Mouse (Mus musculus) bone marrow macrophage, adult 2 months (primary cell): ENCODE measurements at regions not wholly inside any gene's neighbourhood (a gene's known extent, or its start where the extent isn't known, plus 50 kb on each side); places are given as distances from the start of the nearest gene placed in this dataset.

Source experiments
- H3K27ac ChIP-seq: 2 replicates; pipeline ENCODE4 v1.5.1; 2012; ENCODE audit warnings: low read depth, low read length; ENCODE audit not compliant: insufficient read depth
- H3K4me1 ChIP-seq: 2 replicates; pipeline ENCODE4 v1.6.1; 2012; ENCODE audit warnings: low read length; ENCODE audit not compliant: control insufficient read depth, insufficient read depth
- H3K4me3 ChIP-seq: 2 replicates; pipeline ENCODE4 v1.5.1; 2012; ENCODE audit warnings: mild to moderate bottlenecking, low read length, moderate library complexity; ENCODE audit not compliant: insufficient read depth
- CTCF ChIP-seq: IDR thresholded peaks from 2 replicates; pipeline ENCODE4 v1.5.1; 2012; ENCODE audit warnings: low read depth, mild to moderate bottlenecking, low read length, moderate library complexity
- POLR2A ChIP-seq: IDR thresholded peaks from 2 replicates; pipeline ENCODE4 v1.6.1; 2012; ENCODE audit warnings: mild to moderate bottlenecking, low read depth, low read length, borderline replicate concordance

DNA sequence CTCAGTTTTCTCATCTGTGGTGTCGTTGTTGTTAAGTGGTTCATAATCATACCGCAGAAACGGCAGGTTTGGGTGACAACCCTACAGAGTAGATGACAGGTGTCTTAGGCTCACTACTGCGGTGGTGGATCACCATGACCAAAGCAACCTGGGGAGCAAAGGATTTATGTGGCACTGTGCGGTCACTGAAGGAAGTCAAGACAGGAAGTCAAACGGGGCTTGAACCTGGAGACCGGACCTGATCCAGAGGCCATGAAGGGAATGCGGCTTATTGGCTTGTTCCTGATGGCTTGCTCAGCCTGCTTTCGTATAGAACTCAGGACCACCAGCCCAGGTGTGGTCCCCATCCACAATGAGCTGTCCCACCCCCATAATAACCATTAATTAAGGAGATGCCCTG lies 124.4 kb upstream of the Med13l start:
- H3K4me1 ChIP-seq, result no peaks in the 10 kb centered on the region
- TF ChIP-seq CTCF (no peak), POLR2A (no peak)

DNA sequence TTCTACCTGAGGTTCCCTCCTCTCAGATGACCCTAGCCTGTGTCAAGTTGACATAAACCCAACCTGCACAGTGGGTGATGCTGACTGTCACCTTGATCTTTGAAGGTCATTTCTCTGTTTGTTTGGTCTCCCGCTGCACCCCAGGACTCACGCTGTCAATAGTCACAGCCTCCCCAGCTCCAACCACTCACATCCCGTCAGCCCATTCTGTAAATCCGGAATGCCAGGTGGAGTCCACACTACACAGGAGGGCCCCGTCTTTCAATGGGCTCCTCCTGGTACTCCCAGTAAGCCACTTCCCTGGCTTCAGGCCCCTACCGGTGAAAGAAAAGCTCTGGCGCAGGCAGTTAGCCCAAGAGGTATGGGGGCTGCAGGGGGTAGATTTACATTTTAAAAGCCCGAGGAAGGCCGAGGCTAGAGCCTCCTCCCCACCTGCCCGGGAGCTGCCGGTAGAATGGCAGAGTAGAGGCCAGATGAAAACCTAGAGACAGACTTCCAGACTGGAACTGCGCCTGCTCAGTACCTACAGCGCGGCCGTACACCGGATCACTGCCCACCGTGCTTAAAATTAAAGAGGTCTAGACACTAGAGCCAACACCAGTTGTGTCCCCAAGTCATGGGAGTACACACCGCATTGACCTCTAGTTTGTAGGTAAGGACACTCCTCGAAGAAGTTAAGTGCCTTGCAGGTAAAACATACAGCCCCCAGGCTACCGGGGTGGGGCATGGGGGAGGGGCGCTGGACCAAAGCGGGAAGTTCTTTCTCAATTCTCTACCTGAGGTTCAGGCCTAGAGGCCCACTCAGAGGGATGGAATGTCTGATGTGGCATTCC lies 123.8 kb upstream of the Med13l start:
- TF ChIP-seq POLR2A, result no peak
- no peak for TF ChIP-seq CTCF
- no peak overlapping the region for H3K4me3 ChIP-seq
- no peaks in the 10 kb centered on the region for H3K4me1 ChIP-seq
- no peak overlapping the region for H3K27ac ChIP-seq

More for the DNA sequence above, 124.4 kb upstream of the Med13l start:
- Histone ChIP-seq H3K27ac (no peak overlapping the region), H3K4me3 (no peak overlapping the region)

DNA sequence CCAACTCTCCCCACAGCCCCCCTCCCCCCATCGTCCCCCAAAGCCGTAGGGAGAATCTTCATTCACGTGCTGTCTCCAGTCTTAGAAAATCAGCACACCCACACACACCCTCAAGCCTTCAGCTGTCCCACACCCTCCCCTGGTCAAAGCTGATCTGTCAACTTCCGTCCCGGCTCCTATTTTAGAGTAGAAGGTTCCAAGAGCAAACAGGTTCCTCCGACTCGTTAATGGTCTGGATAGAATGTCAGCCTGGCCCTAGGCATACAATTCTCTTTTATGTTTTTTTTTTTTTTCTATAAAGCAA lies 123.2 kb upstream of the Med13l start:
- H3K4me1 ChIP-seq, result no peaks in the 10 kb centered on the region
- no peak overlapping the region for H3K27ac ChIP-seq
- TF ChIP-seq CTCF (no peak), POLR2A (no peak)
- H3K4me3 ChIP-seq, result no peak overlapping the region

DNA sequence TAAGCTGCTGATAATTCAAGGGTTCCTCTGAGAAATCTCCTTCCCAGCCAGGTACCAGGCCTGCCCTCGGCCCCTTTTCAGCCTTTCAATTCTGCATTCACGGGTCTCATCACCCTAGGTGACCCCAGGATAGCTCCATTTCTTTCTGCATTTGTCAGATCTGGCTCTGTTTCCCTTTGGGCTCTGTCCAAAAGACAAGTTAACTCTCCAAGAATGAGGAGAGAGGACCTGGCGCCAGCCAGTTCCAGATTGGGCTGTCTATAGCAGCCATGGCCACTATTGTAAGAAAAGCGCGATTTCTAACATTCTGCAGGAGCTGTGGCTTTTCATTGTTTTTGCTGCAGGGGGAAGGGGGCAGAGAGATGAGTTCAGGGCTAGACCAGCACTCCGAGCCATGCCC lies 122.5 kb upstream of the Med13l start:
- TF ChIP-seq POLR2A (no peak), CTCF (no peak)
- H3K27ac ChIP-seq, result no peak overlapping the region

DNA sequence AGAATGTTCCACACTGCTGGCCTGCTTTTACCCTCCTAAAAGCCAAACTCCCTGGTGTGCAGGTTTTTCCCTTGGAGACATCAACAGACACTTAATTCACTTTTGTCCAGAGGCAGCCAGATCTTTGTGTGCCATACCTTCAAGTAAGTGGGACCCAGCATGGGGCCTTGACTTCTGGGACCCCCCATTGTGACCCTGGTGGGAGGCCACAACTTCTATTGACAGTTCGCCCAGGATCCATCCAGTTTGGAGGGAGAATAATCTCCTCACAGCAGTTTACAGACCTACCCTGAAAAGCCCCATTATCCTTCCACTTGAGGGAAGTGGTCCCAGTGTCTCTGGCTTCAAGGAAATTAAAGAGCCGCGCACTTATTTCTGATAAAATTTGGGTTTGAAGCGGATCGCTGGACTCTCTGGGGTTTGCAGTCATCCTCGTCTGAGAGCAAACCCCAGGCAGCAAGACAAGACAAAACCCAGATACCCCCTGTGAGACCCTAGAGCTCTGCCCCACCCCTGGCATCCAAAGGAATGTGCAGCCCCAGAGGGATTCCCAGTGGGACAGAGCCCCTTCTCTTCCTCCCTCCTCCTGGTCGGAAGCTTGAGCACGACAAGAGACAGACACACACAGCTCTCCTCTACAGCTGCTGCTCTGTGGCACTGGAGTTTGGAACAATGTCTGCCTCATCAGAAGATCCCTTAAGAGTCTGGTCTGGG lies 115.8 kb upstream of the Med13l start:
- no peak for TF ChIP-seq POLR2A
- TF ChIP-seq CTCF, result no peak
- peaks cover 11% of the 10 kb centered on the region for H3K4me1 ChIP-seq
- H3K4me3 ChIP-seq, result no peak overlapping the region
- no peak overlapping the region for H3K27ac ChIP-seq

More for the DNA sequence above, 122.5 kb upstream of the Med13l start:
- H3K4me3 ChIP-seq, result no peak overlapping the region
- no peaks in the 10 kb centered on the region for H3K4me1 ChIP-seq

DNA sequence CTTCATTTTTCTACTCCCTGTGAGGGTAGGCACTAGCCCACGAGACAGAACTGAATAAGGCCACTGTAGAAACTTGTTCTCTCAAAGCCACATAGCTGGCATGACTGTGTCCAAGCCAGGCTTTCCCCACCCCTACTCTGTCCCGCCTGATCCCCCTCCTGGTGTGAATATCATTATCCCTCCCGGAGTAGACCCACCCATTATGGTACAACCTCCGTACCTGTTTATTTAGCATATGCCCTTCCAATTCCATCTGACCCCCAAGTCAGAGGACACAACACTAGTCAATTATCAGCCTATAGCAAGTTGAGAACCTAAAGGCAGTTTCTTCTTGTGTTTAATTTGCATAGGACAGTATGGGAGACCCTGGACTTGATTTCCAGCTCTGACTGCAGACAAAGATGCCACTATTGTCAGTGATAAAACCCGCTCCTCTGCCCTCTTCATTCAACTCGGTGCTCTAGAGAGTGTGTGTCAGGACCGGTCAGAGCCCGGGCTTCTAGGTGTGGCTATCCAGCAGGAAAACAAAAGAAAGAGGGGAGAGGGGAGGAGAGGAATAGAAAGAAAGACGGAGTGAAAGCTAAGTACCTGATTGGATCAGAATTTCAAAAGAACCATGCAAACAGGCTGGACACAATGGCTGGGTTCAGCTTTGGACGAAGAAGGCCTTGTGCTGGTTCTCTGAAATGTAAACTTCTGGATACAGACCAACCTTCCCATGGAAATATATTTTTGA lies 115.1 kb upstream of the Med13l start:
- TF ChIP-seq POLR2A (no peak), CTCF (no peak)
- Histone ChIP-seq H3K4me1 (peaks cover 11% of the 10 kb centered on the region), H3K27ac (no peak overlapping the region), H3K4me3 (no peak overlapping the region)

DNA sequence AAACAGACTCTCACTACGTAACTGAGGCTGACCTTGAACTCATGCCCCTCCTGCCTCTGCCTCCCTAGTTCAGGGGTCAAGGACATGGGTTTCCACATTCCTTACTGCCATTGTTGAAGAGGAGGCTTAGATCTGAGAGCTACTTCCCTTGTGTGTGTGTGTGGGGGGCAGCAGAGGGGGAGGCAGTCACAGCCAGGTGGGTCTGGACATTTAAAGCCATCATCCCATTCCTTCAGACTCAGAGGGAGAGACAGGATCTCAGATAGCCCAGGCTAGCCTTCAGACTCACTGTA lies 114.5 kb upstream of the Med13l start:
- H3K27ac ChIP-seq, result no peak overlapping the region
- H3K4me3 ChIP-seq, result no peak overlapping the region
- H3K4me1 ChIP-seq, result peaks cover 11% of the 10 kb centered on the region
- TF ChIP-seq CTCF (no peak), POLR2A (no peak)

DNA sequence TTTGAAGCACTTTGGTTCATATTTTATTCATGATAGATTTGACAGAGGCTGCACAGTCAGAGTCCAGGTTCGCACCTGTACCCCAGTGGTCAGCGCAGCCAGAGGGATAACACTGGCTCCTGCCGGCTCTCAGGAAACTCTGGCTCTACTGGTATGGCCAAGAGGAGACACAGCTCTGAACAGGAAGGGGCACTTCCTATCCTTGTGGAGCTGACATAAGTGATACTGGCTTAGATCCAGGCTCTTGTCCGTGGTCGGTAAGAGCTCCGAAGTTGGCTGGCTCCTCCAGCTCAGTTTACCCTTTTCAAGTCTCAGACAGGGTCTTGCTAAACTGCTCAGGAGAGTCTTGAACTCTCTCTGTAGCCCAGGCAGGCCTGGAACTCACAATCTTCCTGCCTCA lies 113.6 kb upstream of the Med13l start:
- TF ChIP-seq CTCF (no peak), POLR2A (no peak)
- H3K4me1 ChIP-seq, result peaks cover 11% of the 10 kb centered on the region
- H3K4me3 ChIP-seq, result no peak overlapping the region
- H3K27ac ChIP-seq, result no peak overlapping the region

DNA sequence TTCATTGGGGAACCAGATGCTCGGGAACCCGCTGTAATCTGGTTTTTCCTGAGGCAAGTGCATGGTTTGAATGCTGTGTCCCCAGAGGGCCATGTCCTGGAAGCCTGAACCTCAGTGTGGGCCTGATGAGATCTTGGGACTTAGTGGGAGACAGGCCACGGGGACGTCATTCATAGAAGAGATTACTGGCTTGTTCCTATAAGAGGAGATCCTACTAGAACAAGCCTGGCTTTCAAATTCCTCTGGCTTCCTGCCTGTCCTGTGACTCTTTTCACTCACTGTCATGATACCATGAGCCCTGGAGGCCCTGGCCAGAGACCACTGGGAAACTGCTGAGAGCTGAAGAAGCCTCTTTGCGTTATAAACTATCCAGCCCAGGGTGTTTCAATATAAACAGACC lies 113.1 kb upstream of the Med13l start:
- TF ChIP-seq POLR2A, result no peak
- TF ChIP-seq CTCF, result no peak
- peaks cover 11% of the 10 kb centered on the region for H3K4me1 ChIP-seq
- no peak overlapping the region for H3K27ac ChIP-seq
- H3K4me3 ChIP-seq, result no peak overlapping the region

DNA sequence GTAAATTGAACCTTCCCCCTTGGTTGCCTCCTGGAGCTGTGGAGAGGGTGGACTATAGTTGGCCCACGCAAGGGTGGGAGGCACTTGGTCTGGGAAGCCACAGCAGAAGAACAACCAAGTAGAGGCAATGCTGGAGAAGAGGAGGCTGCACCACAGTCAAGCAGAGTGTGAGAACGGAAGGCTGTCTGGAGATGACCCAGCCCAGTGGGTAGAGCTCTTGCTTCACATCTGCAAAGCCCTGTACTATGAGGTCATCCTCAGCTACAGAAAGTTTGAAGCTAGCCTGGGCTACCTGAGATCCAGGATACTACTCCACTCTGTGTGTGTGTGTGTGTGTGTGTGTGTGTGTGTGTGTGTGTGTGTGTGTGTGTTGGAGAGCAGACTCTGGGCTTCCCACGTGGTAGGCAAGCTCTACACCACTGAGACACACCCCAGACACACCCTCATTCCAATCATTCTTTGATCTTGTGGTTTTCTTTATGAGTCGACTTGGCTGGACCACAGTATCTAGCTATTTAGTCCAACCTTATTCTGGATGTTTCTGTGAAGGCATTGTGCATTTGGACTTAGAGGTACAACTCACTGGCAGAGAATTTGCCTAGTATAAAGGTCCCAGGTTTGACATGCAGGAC lies 111.5 kb upstream of the Med13l start:
- H3K27ac ChIP-seq, result no peak overlapping the region
- H3K4me1 ChIP-seq, result peaks cover 11% of the 10 kb centered on the region
- no peak overlapping the region for H3K4me3 ChIP-seq
- TF ChIP-seq CTCF (no peak), POLR2A (no peak)
